Mouse (Mus musculus) forebrain, embryonic 10.5 days (tissue): ENCODE measurements around the gene Tfdp2. TPM values are rescaled to one million over a fixed set of nuclear protein-coding genes. Genes with fewer than 3 reads are reported as not detected.
"Not testable (repeated sequence)": the region's sequence is repeated elsewhere in the genome, so short reads cannot be mapped to it uniquely, and the experiment has no call there.

ENCODE experiments used
- DNase-seq: peaks from one replicate; pipeline ENCODE4 v3.0.0-alpha.2; 2017; ENCODE audit warnings: low spot score; ENCODE audit errors: extremely low spot score
- H3K27ac ChIP-seq: fragments of 300-500 bp; sonication (generic); 2 replicates; pipeline ENCODE4 v1.5.1; 2016; ENCODE audit warnings: mild to moderate bottlenecking
- H3K27me3 ChIP-seq: fragments of 300-500 bp; sonication (generic); 2 replicates; pipeline ENCODE4 v1.6.1; 2016; ENCODE audit warnings: mild to moderate bottlenecking; ENCODE audit not compliant: poor library complexity, severe bottlenecking
- H3K36me3 ChIP-seq: fragments of 300-500 bp; sonication (generic); replicated peaks from 2 replicates; pipeline ENCODE4 v1.6.1; 2016; ENCODE audit warnings: mild to moderate bottlenecking, moderate library complexity
- H3K4me1 ChIP-seq: fragments of 300-500 bp; sonication (generic); 2 replicates; pipeline ENCODE4 v1.6.1; 2016
- H3K4me3 ChIP-seq: fragments of 300-500 bp; sonication (generic); 2 replicates; pipeline ENCODE4 v1.5.1; 2016; ENCODE audit warnings: mild to moderate bottlenecking, moderate library complexity
- H3K9me3 ChIP-seq: fragments of 300-500 bp; sonication (generic); 2 replicates; pipeline ENCODE4 v1.6.1; 2016; ENCODE audit warnings: mild to moderate bottlenecking, moderate library complexity
- WGBS: fragments of 180-500 bp; shearing (Covaris S2); methylation state at CpG from one replicate; pipeline ENCODE4 v1.1.7; 2016; 5-methylcytosine and 5-hydroxymethylcytosine counted together
- polyA plus RNA-seq: library from polyadenylated mRNA; unstranded; fragments of >200 nt; fragmentation: Nextera tagmentation; extraction: Ambion mirVana; gene quantifications from 2 replicates; pipeline ENCODE4 v1.2.1, GENCODE M21; 2016

Tfdp2 gene
- polyA plus RNA-seq: 61.9 and 63.2 TPM in 2 replicates

- under 1% methylated on average over 80 of the region's 81 CpGs for WGBS
- Histone ChIP-seq H3K36me3 (no peaks in the 10 kb centered on the region), H3K4me1 (peaks cover 30% of the 10 kb centered on the region), H3K27ac (peak within 1 kb of the TSS; percentile 91), H3K4me3 (peak within 1 kb of the TSS; percentile 90), H3K9me3 (no peaks in the 10 kb centered on the region), H3K27me3 (no peaks in the 10 kb centered on the region)
- DNase-seq: peak; percentile 90
These were observed at the start of gene Tfdp2 for GRCm38 (mm10) chr9:96195885-96196622. Gene Tfdp2 (plus strand): TSS chr9:96196275.

- Histone ChIP-seq H3K4me1 (no peaks in the 10 kb centered on the region), H3K4me3 (no peak overlapping the region), H3K27ac (no peak overlapping the region), H3K27me3 (no peaks in the 10 kb centered on the region), H3K9me3 (no peaks in the 10 kb centered on the region), H3K36me3 (no peaks in the 10 kb centered on the region; the same call in 1 of the 2 replicates)
- 90% methylated on average over 7 of the region's 7 CpGs for WGBS
- no peak for DNase-seq
These were observed 43.3 kb upstream of the Tfdp2 start for GRCm38 (mm10) chr9:96152801-96153200.

GRCm38 (mm10) chr9:96158431-96158830 lies 37.6 kb upstream of the Tfdp2 start:
- peaks cover 4% of the 10 kb centered on the region for H3K4me1 ChIP-seq
- H3K27ac ChIP-seq: no peak overlapping the region
- H3K27me3 ChIP-seq: no peaks in the 10 kb centered on the region
- H3K36me3 ChIP-seq: peaks cover 3% of the 10 kb centered on the region; the same call in 1 of the 2 replicates
- DNase-seq: no peak
- no peaks in the 10 kb centered on the region for H3K9me3 ChIP-seq
- H3K4me3 ChIP-seq: no peak overlapping the region
- WGBS: 58% methylated on average over 4 of the region's 4 CpGs

GRCm38 (mm10) chr9:96159047-96159446 lies 37.0 kb upstream of the Tfdp2 start:
- Histone ChIP-seq H3K36me3 (peaks cover 3% of the 10 kb centered on the region; the same call in 1 of the 2 replicates), H3K9me3 (no peaks in the 10 kb centered on the region), H3K4me1 (peaks cover 4% of the 10 kb centered on the region), H3K27ac (no peak overlapping the region), H3K27me3 (no peaks in the 10 kb centered on the region), H3K4me3 (no peak overlapping the region)
- WGBS: 69% methylated on average over 3 of the region's 3 CpGs
- DNase-seq: no peak

- H3K27me3 ChIP-seq: no peaks in the 10 kb centered on the region
- H3K4me1 ChIP-seq: peaks cover 4% of the 10 kb centered on the region
- H3K27ac ChIP-seq: no peak overlapping the region
- H3K36me3 ChIP-seq: peaks cover 3% of the 10 kb centered on the region; the same call in 1 of the 2 replicates
- H3K4me3 ChIP-seq: no peak overlapping the region
- WGBS: 66% methylated on average over 3 of the region's 3 CpGs
- no peak for DNase-seq
- H3K9me3 ChIP-seq: no peaks in the 10 kb centered on the region
These were observed 35.3 kb upstream of the Tfdp2 start for GRCm38 (mm10) chr9:96160767-96161166.

- Histone ChIP-seq H3K27ac (no peak overlapping the region), H3K4me3 (no peak overlapping the region), H3K9me3 (no peaks in the 10 kb centered on the region), H3K36me3 (0 out of 2 replicates have a peak, but pooled peaks cover 3% of the 10 kb centered on the region), H3K4me1 (peaks cover 9% of the 10 kb centered on the region), H3K27me3 (no peaks in the 10 kb centered on the region)
- WGBS: 74% methylated on average over 5 of the region's 5 CpGs
- DNase-seq: no peak
These were observed 33.7 kb upstream of the Tfdp2 start for GRCm38 (mm10) chr9:96162421-96162820.

- peaks cover 10% of the 10 kb centered on the region for H3K4me1 ChIP-seq
- no peaks in the 10 kb centered on the region for H3K9me3 ChIP-seq
- H3K27me3 ChIP-seq: no peaks in the 10 kb centered on the region
- no peak for DNase-seq
- no peak overlapping the region for H3K4me3 ChIP-seq
- H3K27ac ChIP-seq: no peak overlapping the region
- 0 out of 2 replicates have a peak, but pooled peaks cover 3% of the 10 kb centered on the region for H3K36me3 ChIP-seq
- WGBS: 96% methylated on average over 7 of the region's 7 CpGs
These were observed 32.6 kb upstream of the Tfdp2 start for GRCm38 (mm10) chr9:96163443-96163842.

GRCm38 (mm10) chr9:96163983-96164382 lies 32.1 kb upstream of the Tfdp2 start:
- not testable (repeated sequence) for H3K4me3 ChIP-seq, H3K9me3 ChIP-seq, DNase-seq, H3K27me3 ChIP-seq, H3K36me3 ChIP-seq, H3K27ac ChIP-seq
- peaks cover 10% of the 10 kb centered on the region for H3K4me1 ChIP-seq
- WGBS: 96% methylated on average over 15 of the region's 15 CpGs

- Histone ChIP-seq H3K9me3 (no peaks in the 10 kb centered on the region), H3K36me3 (0 out of 2 replicates have a peak, but pooled peaks cover 3% of the 10 kb centered on the region), H3K4me1 (peaks cover 12% of the 10 kb centered on the region; the same call in 1 of the 2 replicates), H3K4me3 (peak overlapping the region; percentile 13; the same call in 1 of the 2 replicates), H3K27me3 (no peaks in the 10 kb centered on the region), H3K27ac (peak overlapping the region; percentile 36)
- whole genome bisulfite sequencing: 18% methylated on average over 5 of the region's 5 CpGs
- peak; percentile 89 for DNase-seq
These were observed 28.9 kb upstream of the Tfdp2 start for GRCm38 (mm10) chr9:96167168-96167585.

GRCm38 (mm10) chr9:96170600-96170999 lies 25.5 kb upstream of the Tfdp2 start:
- Histone ChIP-seq H3K36me3 (no peaks in the 10 kb centered on the region), H3K9me3 (no peaks in the 10 kb centered on the region), H3K4me3 (no peak overlapping the region), H3K27ac (no peak overlapping the region), H3K4me1 (peaks cover 12% of the 10 kb centered on the region; the same call in 1 of the 2 replicates), H3K27me3 (no peaks in the 10 kb centered on the region)
- 81% methylated on average over 3 of the region's 3 CpGs for WGBS
- no peak for DNase-seq

- no peaks in the 10 kb centered on the region for H3K4me1 ChIP-seq
- H3K4me3 ChIP-seq: no peak overlapping the region
- H3K36me3 ChIP-seq: no peaks in the 10 kb centered on the region
- no peak overlapping the region for H3K27ac ChIP-seq
- H3K9me3 ChIP-seq: no peaks in the 10 kb centered on the region
- no peaks in the 10 kb centered on the region for H3K27me3 ChIP-seq
- no peak for DNase-seq
- WGBS: 90% methylated on average over 4 of the region's 4 CpGs
These were observed 11.2 kb upstream of the Tfdp2 start for GRCm38 (mm10) chr9:96184909-96185308.

GRCm38 (mm10) chr9:96186701-96187100 lies 9.4 kb upstream of the Tfdp2 start:
- no peak overlapping the region for H3K4me3 ChIP-seq
- no peak for DNase-seq
- WGBS: 86% methylated on average over 7 of the region's 7 CpGs
- H3K9me3 ChIP-seq: no peaks in the 10 kb centered on the region
- no peaks in the 10 kb centered on the region for H3K36me3 ChIP-seq
- H3K27ac ChIP-seq: no peak overlapping the region
- H3K27me3 ChIP-seq: no peaks in the 10 kb centered on the region
- H3K4me1 ChIP-seq: no peaks in the 10 kb centered on the region

- H3K9me3 ChIP-seq: no peaks in the 10 kb centered on the region
- no peaks in the 10 kb centered on the region for H3K36me3 ChIP-seq
- H3K27ac ChIP-seq: peak overlapping the region; percentile 91
- DNase-seq: no peak
- peaks cover 30% of the 10 kb centered on the region for H3K4me1 ChIP-seq
- H3K4me3 ChIP-seq: peak overlapping the region; percentile 90
- no peaks in the 10 kb centered on the region for H3K27me3 ChIP-seq
- WGBS: under 1% methylated on average over 20 of the region's 20 CpGs
These were observed 634 bp downstream of the Tfdp2 start for GRCm38 (mm10) chr9:96196636-96197181.
